Mouse (Mus musculus) midbrain, embryonic 15.5 days (tissue): ENCODE measurements around the gene Insc. TPM values are rescaled to one million over a fixed set of nuclear protein-coding genes. Genes with fewer than 3 reads are reported as not detected.

Source experiments
- ATAC-seq: fragments of 200-750 bp; cut with Nextera tagmentation; replicated peaks from 2 replicates; pipeline ENCODE4 v1.8.0; 2017; ENCODE audit warnings: moderate TSS enrichment
- H3K27ac ChIP-seq: fragments of 300-500 bp; sonication (generic); 2 replicates; pipeline ENCODE4 v1.5.1; 2015; ENCODE audit warnings: mild to moderate bottlenecking, inconsistent platforms
- H3K27me3 ChIP-seq: fragments of 300-500 bp; sonication (generic); replicated peaks from 2 replicates; pipeline ENCODE4 v1.6.1; 2015; ENCODE audit warnings: inconsistent platforms
- H3K36me3 ChIP-seq: fragments of 300-500 bp; sonication (generic); replicated peaks from 2 replicates; pipeline ENCODE4 v1.6.1; 2015; ENCODE audit warnings: inconsistent platforms
- H3K4me1 ChIP-seq: fragments of 300-500 bp; sonication (generic); 2 replicates; pipeline ENCODE4 v1.6.1; 2015; ENCODE audit warnings: inconsistent platforms
- H3K4me2 ChIP-seq: fragments of 300-500 bp; sonication (generic); 2 replicates; pipeline ENCODE4 v1.6.1; 2015; ENCODE audit warnings: inconsistent platforms, mild to moderate bottlenecking, moderate library complexity
- H3K4me3 ChIP-seq: fragments of 300-500 bp; sonication (generic); 2 replicates; pipeline ENCODE4 v1.5.1; 2015; ENCODE audit warnings: mild to moderate bottlenecking, inconsistent platforms
- H3K9ac ChIP-seq: fragments of 300-500 bp; sonication (generic); 2 replicates; pipeline ENCODE4 v1.6.1; 2015; ENCODE audit warnings: mild to moderate bottlenecking, inconsistent platforms
- H3K9me3 ChIP-seq: fragments of 300-500 bp; sonication (generic); 2 replicates; pipeline ENCODE4 v1.6.1; 2016; ENCODE audit warnings: inconsistent platforms
- WGBS: fragments of 180-500 bp; shearing (Covaris S2); methylation state at CpG from one replicate; pipeline ENCODE4 v1.1.7; 2015; ENCODE audit warnings: mixed read lengths; 5-methylcytosine and 5-hydroxymethylcytosine counted together
- polyA plus RNA-seq: library from polyadenylated mRNA; unstranded; fragments of >200 nt; fragmentation: Nextera tagmentation; extraction: Ambion mirVana; gene quantifications from 2 replicates; pipeline ENCODE4 v1.2.1, GENCODE M21; 2015

Insc gene
- polyA plus RNA-seq, 1 experiment from 2014 or later, result 2.5 TPM

DNA sequence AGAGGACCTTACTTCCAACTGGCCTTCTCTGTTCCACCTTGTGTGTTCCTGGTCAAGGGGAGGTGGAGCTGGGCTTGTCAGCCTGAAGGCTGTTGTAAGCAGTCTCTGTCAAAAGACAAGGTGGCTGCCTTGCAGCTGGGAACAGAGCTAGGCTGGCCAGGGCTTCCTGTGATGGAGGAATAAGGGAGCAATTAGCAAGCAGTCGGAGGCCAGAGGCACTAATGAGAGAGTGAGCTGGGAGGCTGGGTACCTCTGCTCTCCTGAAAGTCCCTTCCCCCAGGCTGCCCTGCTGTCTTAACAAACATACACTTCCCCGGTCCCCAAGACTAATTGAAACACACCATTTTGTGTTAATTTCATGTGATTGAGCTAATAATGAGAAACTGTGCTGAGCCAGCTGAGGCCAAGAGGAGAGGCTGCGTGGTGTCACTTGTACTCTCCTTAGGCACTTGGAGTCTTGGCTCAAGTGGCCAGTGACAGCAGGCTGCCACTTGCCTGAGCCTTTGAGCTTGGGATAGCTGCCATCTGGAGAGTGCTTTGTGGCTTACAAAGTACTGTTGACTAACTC lies 99.2 kb downstream of the Insc start:
- Histone ChIP-seq H3K27ac (no peak overlapping the region), H3K36me3 (no peaks in the 10 kb centered on the region), H3K9me3 (no peaks in the 10 kb centered on the region), H3K27me3 (no peaks in the 10 kb centered on the region), H3K4me2 (no peak overlapping the region), H3K9ac (no peak overlapping the region), H3K4me1 (peaks cover 4% of the 10 kb centered on the region; the same call in 1 of the 2 replicates), H3K4me3 (no peak overlapping the region)
- ATAC-seq, result peak; percentile 75
- WGBS, result 18% methylated on average over 3 of the region's 3 CpGs

DNA sequence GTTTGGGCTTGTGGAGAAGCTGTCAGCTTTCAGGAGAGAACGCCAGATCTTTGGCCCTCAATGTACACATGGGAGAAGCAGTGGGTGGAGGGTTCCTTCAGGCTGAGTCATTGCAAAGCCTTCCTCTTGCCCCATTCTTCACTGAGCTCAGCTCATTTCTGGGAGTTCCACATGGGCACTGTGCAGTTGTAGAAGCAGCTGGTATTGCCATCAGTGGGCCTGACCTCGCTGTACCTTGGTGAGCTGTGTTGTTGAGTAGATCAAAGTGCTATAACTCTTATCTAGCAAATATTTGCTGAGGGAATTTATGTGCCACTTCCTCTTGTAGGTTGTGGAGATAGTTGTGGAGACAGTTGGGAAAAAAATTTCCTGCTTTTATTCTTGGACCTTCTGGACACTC lies 103.7 kb downstream of the Insc start:
- Histone ChIP-seq H3K4me3 (no peak overlapping the region), H3K4me1 (peaks cover 4% of the 10 kb centered on the region; the same call in 1 of the 2 replicates), H3K36me3 (no peaks in the 10 kb centered on the region), H3K27ac (no peak overlapping the region), H3K4me2 (no peak overlapping the region), H3K27me3 (no peaks in the 10 kb centered on the region), H3K9me3 (no peaks in the 10 kb centered on the region), H3K9ac (no peak overlapping the region)
- ATAC-seq, result no peak
- 85% methylated on average over 2 of the region's 2 CpGs for WGBS

DNA sequence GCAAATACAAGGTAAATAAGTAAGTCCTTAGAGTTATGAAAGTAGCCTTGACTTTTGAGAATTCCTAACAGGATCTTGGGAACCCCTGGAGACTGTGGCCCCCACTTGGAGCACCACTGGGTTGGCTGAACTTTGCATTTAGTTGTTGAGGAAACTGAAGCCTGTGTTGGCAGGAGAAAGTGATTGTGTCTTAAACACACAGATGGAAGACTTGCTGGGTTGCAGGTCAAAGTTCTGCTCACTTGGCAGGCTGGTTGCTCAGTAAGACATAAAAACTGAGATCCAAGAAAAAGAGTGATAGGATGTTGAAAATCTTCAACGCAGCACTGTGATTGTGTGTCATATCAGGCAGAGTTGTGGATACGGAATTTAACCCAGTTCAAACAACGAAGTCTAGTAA lies 108.9 kb downstream of the Insc start:
- H3K9me3 ChIP-seq, result no peaks in the 10 kb centered on the region
- no peak for ATAC-seq
- H3K27me3 ChIP-seq, result no peaks in the 10 kb centered on the region
- H3K4me2 ChIP-seq, result no peak overlapping the region
- H3K4me1 ChIP-seq, result no peaks in the 10 kb centered on the region
- no peak overlapping the region for H3K9ac ChIP-seq
- H3K36me3 ChIP-seq, result no peaks in the 10 kb centered on the region
- no peak overlapping the region for H3K27ac ChIP-seq
- no peak overlapping the region for H3K4me3 ChIP-seq
- 92% methylated on average over 3 of the region's 3 CpGs for WGBS

DNA sequence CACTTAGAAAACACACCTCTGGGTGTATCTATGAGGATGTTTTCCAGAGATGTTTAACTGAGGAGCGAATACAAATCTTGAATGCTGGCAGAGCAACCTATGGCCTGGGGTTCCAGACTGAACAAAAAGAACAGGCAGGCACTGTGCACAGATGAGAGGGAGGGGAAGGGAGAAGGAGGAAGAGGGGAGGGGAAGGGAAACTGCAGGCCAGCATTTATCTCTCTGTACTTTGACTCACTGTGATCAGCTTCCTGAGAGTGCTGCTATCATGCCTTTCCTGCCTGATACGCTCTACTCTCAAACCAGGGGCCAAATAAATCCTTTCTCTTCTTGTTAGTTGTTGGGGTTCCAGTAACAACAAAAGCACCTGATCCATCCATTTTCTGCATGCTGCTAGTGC lies 110.7 kb downstream of the Insc start:
- Histone ChIP-seq H3K4me1 (no peaks in the 10 kb centered on the region), H3K36me3 (no peaks in the 10 kb centered on the region), H3K27ac (no peak overlapping the region), H3K9me3 (no peaks in the 10 kb centered on the region), H3K4me3 (no peak overlapping the region), H3K27me3 (no peaks in the 10 kb centered on the region), H3K4me2 (no peak overlapping the region), H3K9ac (no peak overlapping the region)
- ATAC-seq, result no peak
- WGBS, result 50% methylated on average over 2 of the region's 2 CpGs

DNA sequence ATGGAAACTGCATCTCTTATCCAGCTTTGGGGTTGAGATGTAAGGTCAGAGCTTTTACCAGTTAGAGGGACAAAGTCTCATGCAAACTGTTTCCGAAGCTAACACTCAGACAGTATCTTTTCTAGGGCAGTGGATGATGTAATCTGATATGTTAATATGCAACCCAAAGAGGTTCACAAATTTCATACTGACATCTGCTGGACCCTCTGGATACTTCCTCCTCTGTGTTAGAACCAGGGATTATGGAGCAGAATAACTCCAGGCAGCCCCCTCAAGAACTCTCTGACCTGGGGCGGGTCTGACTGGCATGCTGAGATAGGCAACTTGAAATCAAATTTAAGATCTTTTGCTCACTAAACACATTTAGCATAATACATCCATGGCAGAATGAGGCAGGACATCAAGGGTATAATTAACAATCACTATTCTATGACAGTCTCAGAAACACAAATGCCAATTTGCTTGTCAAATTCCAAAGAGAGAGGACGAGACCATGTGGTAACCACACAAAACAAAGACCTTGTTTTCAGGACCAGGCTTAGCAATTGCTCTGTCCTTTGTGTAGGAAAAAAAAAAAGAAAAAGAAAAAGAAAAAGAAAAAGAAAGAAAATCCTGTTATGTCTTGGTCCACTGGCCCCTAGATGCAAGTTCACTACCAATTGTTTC lies 117.5 kb downstream of the Insc start:
- 59% methylated on average over 3 of the region's 3 CpGs for WGBS
- no peak overlapping the region for H3K9ac ChIP-seq
- no peaks in the 10 kb centered on the region for H3K27me3 ChIP-seq
- H3K9me3 ChIP-seq, result no peaks in the 10 kb centered on the region
- H3K27ac ChIP-seq, result no peak overlapping the region
- ATAC-seq, result no peak
- no peaks in the 10 kb centered on the region for H3K36me3 ChIP-seq
- H3K4me2 ChIP-seq, result no peak overlapping the region
- H3K4me3 ChIP-seq, result no peak overlapping the region
- no peaks in the 10 kb centered on the region for H3K4me1 ChIP-seq

DNA sequence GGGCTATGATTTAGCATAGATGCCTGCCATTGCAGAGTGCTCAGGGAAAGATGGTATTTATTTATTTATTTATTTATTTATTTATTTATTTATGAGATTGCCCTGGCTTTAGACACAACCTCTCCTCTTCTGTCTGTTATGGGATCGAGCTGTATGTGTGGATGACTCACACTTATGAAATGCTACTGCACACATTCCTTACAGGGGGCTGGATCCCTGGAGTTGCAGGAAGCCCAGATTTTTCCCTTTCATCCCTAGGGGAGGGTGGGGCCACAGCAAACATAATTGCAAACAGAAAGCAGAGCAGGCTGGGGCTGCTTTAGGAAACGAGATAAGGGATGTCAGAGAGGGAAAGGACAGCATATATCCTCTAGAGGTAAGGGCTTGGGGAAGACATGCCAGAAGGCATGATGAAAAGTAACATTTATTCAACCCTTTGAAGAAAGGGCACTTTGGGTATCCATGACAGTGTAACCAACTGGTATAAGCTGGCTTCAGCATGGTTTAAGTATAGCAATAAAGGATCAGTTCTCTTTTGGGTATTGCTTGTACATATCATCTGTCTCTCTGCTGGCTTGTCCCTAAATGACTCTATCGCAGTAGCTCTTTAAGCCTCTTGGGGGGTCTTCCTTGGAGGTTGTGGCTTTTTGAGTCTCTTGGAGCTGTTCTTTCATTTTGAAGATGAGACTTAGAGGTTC lies 130.0 kb downstream of the Insc start:
- peak; percentile 52; the same call in 1 of the 2 replicates for ATAC-seq
- H3K36me3 ChIP-seq, result no peaks in the 10 kb centered on the region

DNA sequence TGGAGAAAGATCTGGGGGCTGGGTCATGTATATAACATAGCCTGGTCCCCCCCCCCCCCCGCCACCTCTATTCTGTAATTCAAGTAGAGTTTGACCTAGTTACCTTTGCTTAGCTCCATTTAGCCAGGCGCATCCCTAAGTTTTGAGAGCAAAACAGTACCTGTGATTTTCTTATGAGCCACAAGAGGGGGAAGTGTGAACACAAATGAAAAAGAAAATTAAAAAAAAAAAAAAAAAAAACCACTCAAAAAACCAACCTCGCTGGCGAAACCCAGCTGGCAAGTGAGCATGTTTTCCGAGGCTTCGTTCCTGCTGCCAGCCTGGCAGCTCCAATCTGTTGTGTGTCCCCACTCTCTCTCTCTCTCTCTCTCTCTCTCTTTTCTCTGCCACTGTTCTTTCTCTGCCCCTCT lies 130.5 kb downstream of the Insc start:
- no peak overlapping the region for H3K9ac ChIP-seq
- H3K4me2 ChIP-seq, result peak overlapping the region; percentile 26; the same call in 1 of the 2 replicates
- peak; percentile 37 for ATAC-seq
- H3K36me3 ChIP-seq, result no peaks in the 10 kb centered on the region
- H3K9me3 ChIP-seq, result no peaks in the 10 kb centered on the region
- H3K4me3 ChIP-seq, result no peak overlapping the region
- H3K4me1 ChIP-seq, result 0 out of 2 replicates have a peak, but pooled peaks cover 12% of the 10 kb centered on the region
- 27% methylated on average over 6 of the region's 6 CpGs for WGBS
- H3K27ac ChIP-seq, result no peak overlapping the region
- H3K27me3 ChIP-seq, result 0 out of 2 replicates have a peak, but pooled peaks cover 3% of the 10 kb centered on the region

More for the DNA sequence above, 130.0 kb downstream of the Insc start:
- no peaks in the 10 kb centered on the region for H3K9me3 ChIP-seq
- 0 out of 2 replicates have a peak, but pooled peaks cover 12% of the 10 kb centered on the region for H3K4me1 ChIP-seq
- H3K27me3 ChIP-seq, result 0 out of 2 replicates have a peak, but pooled peaks cover 3% of the 10 kb centered on the region
- no peak overlapping the region for H3K4me2 ChIP-seq
- no peak overlapping the region for H3K27ac ChIP-seq
- H3K4me3 ChIP-seq, result no peak overlapping the region
- WGBS, result 71% methylated on average over 3 of the region's 3 CpGs
- H3K9ac ChIP-seq, result no peak overlapping the region

DNA sequence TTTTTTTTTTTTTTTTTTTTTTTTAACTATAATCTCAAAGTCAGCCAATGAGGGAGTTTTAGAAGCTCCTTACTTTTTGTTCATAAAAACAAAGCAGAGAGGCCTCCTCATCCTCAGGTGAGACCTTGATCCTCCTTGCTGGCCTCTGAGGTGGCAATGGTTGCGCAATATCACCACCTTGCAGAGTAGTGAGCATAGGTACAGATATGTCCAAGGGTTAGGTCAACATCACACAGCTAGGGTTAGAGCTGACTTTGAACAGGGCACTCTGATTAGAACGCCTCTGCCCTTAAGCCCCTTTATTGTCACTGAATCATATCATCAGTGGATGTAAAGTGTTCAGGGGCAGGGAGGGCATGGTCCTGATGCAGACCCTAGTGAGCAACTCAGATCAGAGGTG lies 131.1 kb downstream of the Insc start:
- H3K27ac ChIP-seq, result no peak overlapping the region
- H3K27me3 ChIP-seq, result 0 out of 2 replicates have a peak, but pooled peaks cover 3% of the 10 kb centered on the region
- H3K9ac ChIP-seq, result no peak overlapping the region
- H3K4me3 ChIP-seq, result no peak overlapping the region
- ATAC-seq, result no peak
- H3K4me2 ChIP-seq, result no peak overlapping the region
- no peaks in the 10 kb centered on the region for H3K36me3 ChIP-seq
- H3K4me1 ChIP-seq, result 0 out of 2 replicates have a peak, but pooled peaks cover 12% of the 10 kb centered on the region
- H3K9me3 ChIP-seq, result no peaks in the 10 kb centered on the region
- WGBS, result 85% methylated on average over 2 of the region's 2 CpGs

DNA sequence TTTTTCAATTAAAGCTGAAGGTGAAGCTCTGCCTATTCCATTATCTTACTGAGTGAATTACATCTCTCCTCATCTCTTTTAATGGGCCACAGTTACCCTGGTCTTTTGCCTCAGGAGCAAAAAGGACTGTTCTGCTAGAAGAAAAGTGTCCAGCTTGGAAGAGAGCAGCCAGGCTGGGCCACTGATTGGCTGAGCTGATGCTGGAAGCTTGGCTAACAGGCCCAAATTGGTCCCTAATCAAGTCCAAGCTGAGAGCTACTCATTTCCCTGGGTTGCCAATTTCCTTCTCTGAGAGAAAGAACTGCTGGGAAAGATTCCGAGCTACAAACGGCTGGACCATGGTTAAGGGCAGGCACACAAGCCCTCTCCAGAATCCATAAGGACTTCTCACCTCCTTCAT lies 140.1 kb downstream of the Insc start:
- 85% methylated on average over 2 of the region's 2 CpGs for WGBS
- no peak for ATAC-seq

DNA sequence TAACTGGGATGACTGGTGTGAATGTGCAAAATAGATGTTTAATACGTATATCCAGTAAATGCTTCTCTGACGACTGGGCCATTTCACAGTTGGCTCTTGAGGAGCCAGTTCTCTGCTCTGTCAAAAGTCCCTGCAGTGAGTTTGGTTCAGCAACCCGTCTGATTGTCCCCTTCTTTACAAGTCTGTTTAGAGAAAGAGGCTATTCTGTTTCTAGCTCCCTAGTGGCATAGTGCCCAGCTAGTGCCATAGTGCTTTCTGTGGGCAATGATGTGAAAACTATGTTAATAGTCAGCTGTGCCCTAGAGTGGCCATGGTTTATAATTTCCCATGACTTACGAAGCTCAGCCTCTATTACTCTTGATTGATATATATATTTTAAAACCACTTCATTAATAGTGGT lies 143.4 kb downstream of the Insc start:
- H3K36me3 ChIP-seq, result no peaks in the 10 kb centered on the region
- H3K4me3 ChIP-seq, result no peak overlapping the region
- ATAC-seq, result no peak
- H3K9me3 ChIP-seq, result no peaks in the 10 kb centered on the region
- H3K9ac ChIP-seq, result no peak overlapping the region
- no peaks in the 10 kb centered on the region for H3K27me3 ChIP-seq
- WGBS, result 57% methylated on average over 4 of the region's 4 CpGs
- no peak overlapping the region for H3K4me2 ChIP-seq
- no peak overlapping the region for H3K27ac ChIP-seq
- no peaks in the 10 kb centered on the region for H3K4me1 ChIP-seq

More for the DNA sequence above, 140.1 kb downstream of the Insc start:
- H3K36me3 ChIP-seq, result no peaks in the 10 kb centered on the region
- H3K4me2 ChIP-seq, result no peak overlapping the region
- H3K9me3 ChIP-seq, result no peaks in the 10 kb centered on the region
- no peaks in the 10 kb centered on the region for H3K4me1 ChIP-seq
- H3K27me3 ChIP-seq, result no peaks in the 10 kb centered on the region
- no peak overlapping the region for H3K4me3 ChIP-seq
- H3K27ac ChIP-seq, result no peak overlapping the region
- no peak overlapping the region for H3K9ac ChIP-seq

DNA sequence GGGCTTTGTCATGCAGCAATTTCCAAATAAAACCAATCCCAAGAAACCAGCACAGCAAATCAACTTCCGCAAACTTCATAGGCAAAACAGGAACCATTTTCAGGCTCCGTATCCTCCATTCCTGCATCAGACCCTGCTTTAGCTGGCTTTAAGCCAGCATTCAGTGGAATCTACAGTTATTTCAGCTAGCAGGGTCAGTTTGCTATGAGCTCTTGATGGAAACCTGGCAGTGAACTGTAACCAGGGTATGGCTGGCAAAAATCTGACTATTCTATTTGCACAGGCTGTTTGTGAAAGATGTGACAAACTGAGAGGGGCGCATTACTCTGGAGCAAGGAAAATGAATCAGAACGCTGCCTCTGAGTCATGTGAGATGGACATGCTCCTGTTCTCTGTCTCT lies 146.7 kb downstream of the Insc start:
- WGBS, result 92% methylated on average over 4 of the region's 4 CpGs
- Histone ChIP-seq H3K4me3 (no peak overlapping the region), H3K27ac (no peak overlapping the region), H3K9me3 (no peaks in the 10 kb centered on the region), H3K36me3 (no peaks in the 10 kb centered on the region), H3K4me2 (no peak overlapping the region), H3K9ac (no peak overlapping the region), H3K4me1 (peaks cover 3% of the 10 kb centered on the region; the same call in 1 of the 2 replicates), H3K27me3 (no peaks in the 10 kb centered on the region)
- no peak for ATAC-seq

DNA sequence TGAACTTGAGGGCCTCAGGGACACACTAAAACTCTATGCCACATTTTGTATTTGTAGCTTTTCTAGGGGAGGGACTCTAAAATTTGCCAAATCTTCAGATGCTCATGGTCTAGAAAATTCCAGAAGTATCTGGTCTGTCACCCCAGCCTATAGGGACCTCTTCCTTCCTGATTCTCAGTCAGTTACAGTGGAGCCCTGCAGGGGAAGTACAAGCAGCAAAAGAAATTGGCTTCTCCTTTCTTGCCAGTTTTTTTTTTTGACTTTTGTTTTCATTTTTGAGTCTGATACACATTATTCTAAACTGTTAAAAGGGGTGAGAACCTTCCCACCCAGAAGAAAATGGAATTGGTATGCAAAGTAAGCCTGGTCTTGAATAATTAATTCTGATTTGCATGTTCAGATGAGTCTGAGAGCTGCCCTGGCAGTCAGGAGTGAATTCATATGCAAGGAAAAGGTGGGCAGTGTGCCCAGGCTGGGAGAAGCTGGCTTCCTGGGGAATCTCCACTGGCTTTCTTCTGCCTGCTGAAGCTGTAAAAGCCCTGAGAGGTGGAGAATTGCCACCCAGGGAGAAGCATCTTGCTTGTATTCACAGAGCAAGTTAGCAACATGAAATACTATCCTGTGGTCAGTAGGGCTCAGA lies 149.2 kb downstream of the Insc start:
- peak; percentile 55; the same call in 1 of the 2 replicates for ATAC-seq
- no peak overlapping the region for H3K4me2 ChIP-seq
- H3K4me1 ChIP-seq, result peaks cover 8% of the 10 kb centered on the region; the same call in 1 of the 2 replicates
- no peaks in the 10 kb centered on the region for H3K9me3 ChIP-seq
- H3K27ac ChIP-seq, result 0 out of 2 replicates have a peak overlapping the region, but pooled peaks have one; percentile 37
- no peak overlapping the region for H3K9ac ChIP-seq
- H3K27me3 ChIP-seq, result no peaks in the 10 kb centered on the region
- H3K36me3 ChIP-seq, result no peaks in the 10 kb centered on the region
- H3K4me3 ChIP-seq, result no peak overlapping the region
